23 mouse cellular contexts compared by ENCODE assay signal in genomic region chr1:20925926-20926325, GRCm38 (mm10).
"Had no signal": no experiment of that assay in that cellular context is flagged by ENCODE, and none has a peak within 500 bp of the region (broad histone marks: within the 10 kb centered on the region; RNA-seq: fewer than 3 reads in every experiment).

No protein-coding gene starts in this region.

- H3K9ac ChIP-seq: limb, embryonic 12.5 days; limb, embryonic 15.5 days; liver, embryonic 13.5 days; neural tube, embryonic 12.5 days; neural tube, embryonic 15.5 days; stomach, embryonic 15.5 days had no signal

- DNase-seq: kidney, adult 2 months; kidney, postnatal 25 days; layer of hippocampus, postnatal 36 days; left cerebral cortex, postnatal 4 days; liver, embryonic 13.5 days; lung, adult 2 months; lung, postnatal 14 days; lung, postnatal 4 days; midbrain, embryonic 14.5 days; right cerebral cortex, adult 18-20 months; right cerebral cortex, postnatal 14 days; right cerebral cortex, postnatal 4 days; thymus, postnatal 25 days had no signal

- H3K4me2 ChIP-seq: limb, embryonic 12.5 days; limb, embryonic 15.5 days; liver, embryonic 13.5 days; midbrain, embryonic 11.5 days; neural tube, embryonic 12.5 days; neural tube, embryonic 15.5 days; stomach, embryonic 15.5 days had no signal

- H3K9me3 ChIP-seq: limb, embryonic 12.5 days; limb, embryonic 15.5 days; liver, embryonic 13.5 days; megakaryocyte, embryonic 14.5 days; neural tube, embryonic 12.5 days; neural tube, embryonic 15.5 days; stomach, embryonic 15.5 days had no signal

- H3K27ac ChIP-seq: kidney, postnatal 0 days; left cerebral cortex, adult 2 months; limb, embryonic 12.5 days; limb, embryonic 15.5 days; liver, embryonic 13.5 days; neural tube, embryonic 12.5 days; neural tube, embryonic 15.5 days; stomach, embryonic 15.5 days had no signal

- H3K36me3 ChIP-seq: limb, embryonic 12.5 days; limb, embryonic 15.5 days; liver, embryonic 13.5 days; neural tube, embryonic 12.5 days; neural tube, embryonic 15.5 days; stomach, embryonic 15.5 days had no signal

- H3K4me3 ChIP-seq: left cerebral cortex, adult 2 months; limb, embryonic 12.5 days; limb, embryonic 15.5 days; liver, embryonic 13.5 days; megakaryocyte, embryonic 14.5 days; neural tube, embryonic 12.5 days; neural tube, embryonic 15.5 days; stomach, embryonic 15.5 days had no signal

- ATAC-seq: intestine, postnatal 0 days had no signal

- H3K4me1 ChIP-seq: neural tube, embryonic 12.5 days had no signal

- H3K27me3 ChIP-seq: limb, embryonic 12.5 days; limb, embryonic 15.5 days; liver, embryonic 13.5 days; megakaryocyte, embryonic 14.5 days; neural tube, embryonic 12.5 days; neural tube, embryonic 15.5 days; stomach, embryonic 15.5 days had no signal
